Mouse (Mus musculus) neural tube, embryonic 15.5 days (tissue): ENCODE results near the gene Tmsb10. TPM values are rescaled to one million over a fixed set of nuclear protein-coding genes. Genes with fewer than 3 reads are reported as not detected.

Experiments used
- ATAC-seq: fragments of 200-750 bp; cut with Nextera tagmentation; 2 replicates; pipeline ENCODE4 v1.8.0; 2017; ENCODE audit warnings: mild to moderate bottlenecking, moderate TSS enrichment, moderate library complexity; ENCODE audit not compliant: low FRiP score
- H3K27ac ChIP-seq: fragments of 300-500 bp; sonication (generic); replicated peaks from 2 replicates; pipeline ENCODE4 v1.5.1; 2015; ENCODE audit warnings: mild to moderate bottlenecking, inconsistent platforms
- H3K27me3 ChIP-seq: fragments of 300-500 bp; sonication (generic); replicated peaks from 2 replicates; pipeline ENCODE4 v1.6.1; 2015; ENCODE audit warnings: inconsistent platforms
- H3K36me3 ChIP-seq: fragments of 300-500 bp; sonication (generic); 2 replicates; pipeline ENCODE4 v1.6.1; 2015; ENCODE audit warnings: inconsistent platforms
- H3K4me1 ChIP-seq: fragments of 300-500 bp; sonication (generic); 2 replicates; pipeline ENCODE4 v1.6.1; 2015; ENCODE audit warnings: inconsistent platforms
- H3K4me2 ChIP-seq: fragments of 300-500 bp; sonication (generic); 2 replicates; pipeline ENCODE4 v1.6.1; 2015; ENCODE audit warnings: inconsistent platforms, mild to moderate bottlenecking, moderate library complexity
- H3K4me3 ChIP-seq: fragments of 300-500 bp; sonication (generic); replicated peaks from 2 replicates; pipeline ENCODE4 v1.5.1; 2015; ENCODE audit warnings: mild to moderate bottlenecking, inconsistent platforms
- H3K9ac ChIP-seq: fragments of 300-500 bp; sonication (generic); replicated peaks from 2 replicates; pipeline ENCODE4 v1.6.1; 2015; ENCODE audit warnings: mild to moderate bottlenecking, inconsistent platforms
- H3K9me3 ChIP-seq: fragments of 300-500 bp; sonication (generic); replicated peaks from 2 replicates; pipeline ENCODE4 v1.6.1; 2016; ENCODE audit warnings: inconsistent platforms
- WGBS: fragments of 180-500 bp; shearing (Covaris S2); methylation state at CpG from one replicate; pipeline ENCODE4 v1.1.7; 2015; ENCODE audit warnings: mixed read lengths; 5-methylcytosine and 5-hydroxymethylcytosine counted together
- polyA plus RNA-seq: library from polyadenylated mRNA; unstranded; fragments of >200 nt; fragmentation: Nextera tagmentation; extraction: Ambion mirVana; gene quantifications from 2 replicates; pipeline ENCODE4 v1.2.1, GENCODE M21; 2015

Tmsb10 gene
- polyA plus RNA-seq, 1 experiment from 2014 or later: 4,902 TPM

DNA sequence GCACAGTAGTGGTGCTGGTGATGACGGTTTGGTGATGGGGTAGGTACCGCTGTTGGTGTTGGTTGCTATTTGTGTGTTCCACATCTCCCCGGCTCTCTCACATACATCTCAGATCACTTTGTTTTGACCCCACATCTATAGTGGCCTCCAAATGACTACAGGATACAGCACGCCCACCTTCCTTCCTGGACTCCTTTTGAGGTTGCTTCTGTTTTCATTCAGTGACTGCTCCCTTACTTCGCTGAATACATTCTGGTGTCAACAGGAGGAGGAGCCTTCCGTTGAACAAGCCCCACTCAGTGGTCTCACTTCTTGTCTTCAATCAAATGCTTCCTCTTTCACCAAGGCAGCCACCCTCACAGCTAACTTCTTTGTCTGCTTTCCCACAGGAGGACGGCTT lies 3.8 kb downstream of the Tmsb10 start:
- no peaks in the 10 kb centered on the region for H3K27me3 ChIP-seq
- no peaks in the 10 kb centered on the region for H3K9me3 ChIP-seq
- H3K27ac ChIP-seq: peak overlapping the region; percentile 96
- H3K4me1 ChIP-seq: peaks cover 32% of the 10 kb centered on the region
- no peak for ATAC-seq
- peak overlapping the region; percentile 68; the same call in 1 of the 2 replicates for H3K4me2 ChIP-seq
- H3K4me3 ChIP-seq: no peak overlapping the region
- H3K36me3 ChIP-seq: no peaks in the 10 kb centered on the region
- peak overlapping the region; percentile 100; the same call in 1 of the 2 replicates for H3K9ac ChIP-seq
- WGBS: 75% methylated on average over 7 of the region's 7 CpGs

DNA sequence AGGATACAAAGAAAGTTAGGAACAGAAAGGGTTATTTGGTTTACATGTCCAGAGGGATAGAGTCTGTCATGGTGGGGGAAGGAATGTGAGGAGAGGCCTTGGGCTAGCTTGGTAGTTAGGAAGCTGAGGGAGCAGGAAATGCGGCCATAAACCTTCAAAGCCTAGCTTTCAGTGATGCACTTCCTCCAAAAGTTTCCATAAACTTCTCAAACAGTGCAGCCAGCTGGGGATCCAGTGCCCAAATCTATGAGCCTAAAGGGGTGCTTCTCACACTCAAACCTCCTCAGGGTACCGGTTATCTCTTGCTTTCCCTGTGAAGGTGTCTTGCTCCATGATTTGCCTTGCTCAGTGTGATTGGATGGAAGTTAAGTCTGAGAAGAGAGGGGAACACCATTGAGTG lies 5.6 kb downstream of the Tmsb10 start:
- H3K9me3 ChIP-seq: no peaks in the 10 kb centered on the region
- no peak overlapping the region for H3K9ac ChIP-seq
- peaks cover 23% of the 10 kb centered on the region for H3K4me1 ChIP-seq
- no peaks in the 10 kb centered on the region for H3K27me3 ChIP-seq
- H3K27ac ChIP-seq: no peak overlapping the region
- WGBS: 95% methylated on average over 2 of the region's 2 CpGs
- no peaks in the 10 kb centered on the region for H3K36me3 ChIP-seq
- no peak overlapping the region for H3K4me2 ChIP-seq
- no peak overlapping the region for H3K4me3 ChIP-seq
- no peak for ATAC-seq

DNA sequence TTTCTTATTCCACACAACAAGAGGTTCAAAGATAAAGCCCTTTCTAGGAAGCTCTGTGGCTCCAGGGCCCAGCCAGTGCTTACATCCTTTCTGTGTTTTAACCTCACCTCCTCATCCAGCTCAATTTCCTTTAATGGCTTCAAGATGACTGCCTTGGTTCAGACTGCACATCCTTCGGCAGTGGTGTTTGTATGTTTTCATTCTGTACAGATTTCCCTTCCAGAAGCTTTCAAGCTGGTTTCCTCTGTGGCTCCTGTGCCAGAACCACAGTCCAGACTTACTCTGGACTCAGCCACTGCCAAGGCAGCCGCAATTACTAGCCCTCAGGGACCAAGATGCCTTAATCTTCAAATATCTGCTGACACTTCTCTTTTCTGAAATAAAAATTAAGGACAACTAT lies 6.3 kb downstream of the Tmsb10 start:
- no peak overlapping the region for H3K4me2 ChIP-seq
- ATAC-seq: no peak
- 71% methylated on average over 2 of the region's 2 CpGs for WGBS
- no peak overlapping the region for H3K4me3 ChIP-seq
- no peaks in the 10 kb centered on the region for H3K27me3 ChIP-seq
- no peaks in the 10 kb centered on the region for H3K9me3 ChIP-seq
- H3K4me1 ChIP-seq: peaks cover 23% of the 10 kb centered on the region
- no peak overlapping the region for H3K9ac ChIP-seq
- no peaks in the 10 kb centered on the region for H3K36me3 ChIP-seq
- H3K27ac ChIP-seq: 0 out of 2 replicates have a peak overlapping the region, but pooled peaks have one; percentile 1

- Histone ChIP-seq H3K27me3 (no peaks in the 10 kb centered on the region), H3K4me3 (no peak overlapping the region), H3K4me2 (no peak overlapping the region), H3K4me1 (no peaks in the 10 kb centered on the region), H3K9me3 (no peaks in the 10 kb centered on the region), H3K9ac (no peak overlapping the region), H3K27ac (no peak overlapping the region), H3K36me3 (no peaks in the 10 kb centered on the region)
- ATAC-seq: no peak
- WGBS: 89% methylated on average over 9 of the region's 9 CpGs
These were observed 9.3 kb downstream of the Tmsb10 start for GRCm38 (mm10) chr6:72949161-72949756.

DNA sequence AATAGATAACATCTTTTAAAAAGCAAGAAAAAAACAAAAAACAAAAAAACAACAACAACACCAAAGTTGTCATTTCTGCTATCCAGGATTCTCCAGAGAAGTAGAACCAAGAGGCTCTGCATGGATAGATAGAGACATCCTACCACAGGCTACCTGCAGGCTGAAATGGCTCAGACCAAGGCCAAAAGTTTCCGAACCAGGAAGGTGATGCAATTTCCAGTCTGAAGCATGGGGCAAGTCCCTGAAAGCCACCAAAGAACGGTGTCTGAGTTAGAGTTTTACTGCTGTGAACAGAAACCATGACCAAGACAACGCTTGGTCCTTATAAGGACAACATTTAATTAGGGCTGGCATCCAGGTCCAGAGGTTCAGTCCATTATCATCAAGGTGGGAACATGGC lies 10.2 kb downstream of the Tmsb10 start:
- no peaks in the 10 kb centered on the region for H3K36me3 ChIP-seq
- H3K4me1 ChIP-seq: no peaks in the 10 kb centered on the region
- H3K4me3 ChIP-seq: no peak overlapping the region
- H3K4me2 ChIP-seq: no peak overlapping the region
- H3K27me3 ChIP-seq: no peaks in the 10 kb centered on the region
- no peak overlapping the region for H3K9ac ChIP-seq
- H3K27ac ChIP-seq: no peak overlapping the region
- no peaks in the 10 kb centered on the region for H3K9me3 ChIP-seq
- ATAC-seq: no peak
- 94% methylated on average over 3 of the region's 3 CpGs for WGBS

DNA sequence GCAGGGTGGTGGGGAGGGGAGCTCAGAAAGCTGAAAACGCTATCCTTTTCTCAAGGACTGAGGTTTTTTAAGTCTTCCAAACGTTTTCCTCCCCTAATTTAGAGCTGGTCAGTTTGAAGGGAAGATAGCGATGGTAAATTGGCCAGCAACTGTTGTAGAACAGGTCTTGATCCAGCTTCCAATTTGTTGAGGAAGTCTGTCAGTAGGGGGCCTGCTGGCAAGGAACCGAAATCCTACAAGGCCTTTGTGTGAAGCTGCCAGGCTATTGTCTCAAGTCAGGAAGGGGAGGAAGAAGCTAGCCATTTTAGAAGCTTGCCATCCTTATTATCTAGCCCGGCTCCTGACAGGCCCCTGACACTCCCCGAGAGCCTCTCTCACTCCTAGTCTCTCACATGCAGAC lies 10.6 kb downstream of the Tmsb10 start:
- no peaks in the 10 kb centered on the region for H3K4me1 ChIP-seq
- H3K27ac ChIP-seq: no peak overlapping the region
- H3K9me3 ChIP-seq: no peaks in the 10 kb centered on the region
- H3K27me3 ChIP-seq: no peaks in the 10 kb centered on the region
- no peak overlapping the region for H3K4me2 ChIP-seq
- H3K36me3 ChIP-seq: no peaks in the 10 kb centered on the region
- ATAC-seq: no peak
- H3K4me3 ChIP-seq: no peak overlapping the region
- WGBS: 52% methylated on average over 6 of the region's 6 CpGs
- H3K9ac ChIP-seq: no peak overlapping the region

GRCm38 (mm10) chr6:72940493-72940892 lies 18.1 kb downstream of the Tmsb10 start:
- 11% methylated on average over 3 of the region's 3 CpGs for WGBS
- no peak overlapping the region for H3K9ac ChIP-seq
- no peaks in the 10 kb centered on the region for H3K4me1 ChIP-seq
- no peaks in the 10 kb centered on the region for H3K36me3 ChIP-seq
- no peak for ATAC-seq
- no peak overlapping the region for H3K27ac ChIP-seq
- no peaks in the 10 kb centered on the region for H3K9me3 ChIP-seq
- H3K4me3 ChIP-seq: no peak overlapping the region
- H3K4me2 ChIP-seq: no peak overlapping the region
- H3K27me3 ChIP-seq: no peaks in the 10 kb centered on the region

GRCm38 (mm10) chr6:72937859-72938258 lies 20.7 kb downstream of the Tmsb10 start:
- Histone ChIP-seq H3K27me3 (no peaks in the 10 kb centered on the region), H3K9me3 (no peaks in the 10 kb centered on the region), H3K36me3 (no peaks in the 10 kb centered on the region), H3K4me1 (no peaks in the 10 kb centered on the region), H3K4me3 (no peak overlapping the region), H3K27ac (no peak overlapping the region), H3K4me2 (no peak overlapping the region), H3K9ac (no peak overlapping the region)
- 80% methylated on average over 5 of the region's 5 CpGs for WGBS
- ATAC-seq: no peak

GRCm38 (mm10) chr6:72937430-72937829 lies 21.1 kb downstream of the Tmsb10 start:
- no peak overlapping the region for H3K4me2 ChIP-seq
- no peaks in the 10 kb centered on the region for H3K9me3 ChIP-seq
- no peaks in the 10 kb centered on the region for H3K27me3 ChIP-seq
- H3K36me3 ChIP-seq: no peaks in the 10 kb centered on the region
- WGBS: 86% methylated on average over 3 of the region's 3 CpGs
- no peaks in the 10 kb centered on the region for H3K4me1 ChIP-seq
- no peak overlapping the region for H3K27ac ChIP-seq
- no peak for ATAC-seq
- H3K9ac ChIP-seq: no peak overlapping the region
- no peak overlapping the region for H3K4me3 ChIP-seq

GRCm38 (mm10) chr6:72932955-72933354 lies 25.6 kb downstream of the Tmsb10 start:
- H3K27me3 ChIP-seq: no peaks in the 10 kb centered on the region
- ATAC-seq: no peak
- no peaks in the 10 kb centered on the region for H3K4me1 ChIP-seq
- no peaks in the 10 kb centered on the region for H3K9me3 ChIP-seq
- no peak overlapping the region for H3K4me2 ChIP-seq
- 89% methylated on average over 1 of the region's 1 CpGs for WGBS
- H3K9ac ChIP-seq: no peak overlapping the region
- no peak overlapping the region for H3K27ac ChIP-seq
- no peaks in the 10 kb centered on the region for H3K36me3 ChIP-seq
- H3K4me3 ChIP-seq: no peak overlapping the region

- H3K4me1 ChIP-seq: peaks cover 3% of the 10 kb centered on the region; the same call in 1 of the 2 replicates
- H3K9me3 ChIP-seq: no peaks in the 10 kb centered on the region
- H3K36me3 ChIP-seq: no peaks in the 10 kb centered on the region
- no peak overlapping the region for H3K4me2 ChIP-seq
- H3K27me3 ChIP-seq: no peaks in the 10 kb centered on the region
- H3K27ac ChIP-seq: no peak overlapping the region
- H3K4me3 ChIP-seq: no peak overlapping the region
- no peak overlapping the region for H3K9ac ChIP-seq
- 93% methylated on average over 3 of the region's 3 CpGs for WGBS
- ATAC-seq: no peak
These were observed 27.0 kb downstream of the Tmsb10 start for GRCm38 (mm10) chr6:72931533-72931932.

- ATAC-seq: no peak
- Histone ChIP-seq H3K27me3 (no peaks in the 10 kb centered on the region), H3K27ac (no peak overlapping the region), H3K4me2 (no peak overlapping the region), H3K9ac (no peak overlapping the region), H3K4me3 (no peak overlapping the region), H3K36me3 (no peaks in the 10 kb centered on the region), H3K9me3 (no peaks in the 10 kb centered on the region), H3K4me1 (peaks cover 3% of the 10 kb centered on the region; the same call in 1 of the 2 replicates)
- 88% methylated on average over 4 of the region's 4 CpGs for WGBS
These were observed 28.7 kb downstream of the Tmsb10 start for GRCm38 (mm10) chr6:72929795-72930398.
